Comparison of ENCODE assay signal across 8 mouse cellular contexts in genomic region chr9:65200606-65201005, GRCm38 (mm10). TPM values are rescaled to one million over a fixed set of nuclear protein-coding genes. Genes with fewer than 3 reads are reported as not detected.
DNase-seq lines count a peak whose midpoint lies in the region; ATAC-seq and TF ChIP-seq lines count a peak whose summit lies in the region.

No protein-coding gene starts in this region.

- H3K4me2 ChIP-seq in heart, embryonic 12.5 days, result no peak overlapping the region

- no peaks in the 10 kb centered on the region for H3K36me3 ChIP-seq in heart, embryonic 12.5 days

- H3K4me3 ChIP-seq in layer of hippocampus, adult 2 months, result no peak overlapping the region
- no peak overlapping the region for H3K4me3 ChIP-seq in heart, embryonic 12.5 days
- H3K4me3 ChIP-seq in left cerebral cortex, adult 2 months, result no peak overlapping the region

- H3K27ac ChIP-seq in layer of hippocampus, adult 2 months, result peak overlapping the region; percentile 98; the same call in 1 of the 2 replicates
- peak overlapping the region; percentile 58; the same call in 1 of the 2 replicates for H3K27ac ChIP-seq in heart, embryonic 12.5 days (ENCODE audit: poor library complexity, severe bottlenecking)
- H3K27ac ChIP-seq in left cerebral cortex, adult 2 months, result no peak overlapping the region

- peaks cover 14% of the 10 kb centered on the region for H3K4me1 ChIP-seq in heart, embryonic 12.5 days (replicated peaks)

- no peak for TF ChIP-seq CTCF in layer of hippocampus, adult 2 months (conservative IDR thresholded peaks at IDR 0.05)
- no peak for TF ChIP-seq CTCF in left cerebral cortex, adult 2 months (IDR thresholded peaks at IDR 0.05)

- 60% methylated on average over 1 of the region's 1 CpGs for WGBS in heart, embryonic 12.5 days

- DNase-seq in layer of hippocampus, adult 2 months (ENCODE audit: low spot score in 2 of 2), result no peak
- DNase-seq in layer of hippocampus, adult 9-10 months (ENCODE audit: low spot score), result no peak
- peak; percentile 77 for DNase-seq in adrenal gland, postnatal 14 days
- peak; percentile 70 for DNase-seq in lung, postnatal 36 days
- no peak for DNase-seq in left cerebral cortex, adult 2 months (ENCODE audit: extremely low spot score in 1 of 2, low spot score in 2 of 2)
- no peak for DNase-seq in cerebellum, postnatal 4 days (ENCODE audit: low spot score in 2 of 2)

- no peak overlapping the region for H3K9ac ChIP-seq in heart, embryonic 12.5 days

- intact Hi-C loops in left cerebral cortex, adult 2 months (cut with DNase I), result no loop called here

- no peaks in the 10 kb centered on the region for H3K9me3 ChIP-seq in heart, embryonic 12.5 days (replicated peaks)

- ATAC-seq in heart, embryonic 12.5 days (ENCODE audit: insufficient number of reproducible peaks, low FRiP score), result no peak
- no peak for ATAC-seq in megakaryocyte, adult 5-6 weeks (ENCODE audit: poor library complexity, severe bottlenecking)

- no peaks in the 10 kb centered on the region for H3K27me3 ChIP-seq in heart, embryonic 12.5 days (replicated peaks)

RNA-seq across cellular contexts. Expression of gene Parp16, which starts 5.5 kb away (rescaled TPM):
- 1 to 10 TPM; 5.0 to 5.1 TPM for total RNA-seq in layer of hippocampus, adult 2 months (2021)
- total RNA-seq in adrenal gland, postnatal 14 days (2021), result 15.2 and 17.3 TPM in 2 replicates
- 5.0 and 5.8 TPM in 2 replicates for polyA plus RNA-seq in heart, embryonic 12.5 days (2016; fragmentation: Nextera tagmentation; extraction: Ambion mirVana)
- 1 to 10 TPM; 3.6 to 4.0 TPM for total RNA-seq in left cerebral cortex, adult 2 months (2021)
- 0.80 and 1.3 TPM in 2 replicates for total RNA-seq in megakaryocyte, adult 5-6 weeks (2015)
- total RNA-seq in megakaryocyte, adult 5-6 weeks (2017), result 0.95 and 0.98 TPM in 2 replicates

RNA-seq across cellular contexts. Expression of gene Igdcc3, which starts 59.6 kb away (rescaled TPM):
- total RNA-seq in layer of hippocampus, adult 2 months (2021), result 1 to 10 TPM; 3.5 to 4.9 TPM
- 1.2 and 1.4 TPM in 2 replicates for total RNA-seq in adrenal gland, postnatal 14 days (2021)
- polyA plus RNA-seq in heart, embryonic 12.5 days (2016; fragmentation: Nextera tagmentation; extraction: Ambion mirVana), result 4.8 and 5.5 TPM in 2 replicates
- 1 to 10 TPM; 2.0 to 2.5 TPM for total RNA-seq in left cerebral cortex, adult 2 months (2021)
- not detected in 2 replicates for total RNA-seq in megakaryocyte, adult 5-6 weeks (2015)
- not detected in 2 replicates for total RNA-seq in megakaryocyte, adult 5-6 weeks (2017)

Comparison
In these comparisons a context has a peak if more than half of its experiments do, and no peak if none do; other contexts are left out.
1. DNase-seq: peak in adrenal gland, postnatal 14 days (single experiment) and lung, postnatal 36 days (single experiment); none in layer of hippocampus, adult 2 months (0 of 2), layer of hippocampus, adult 9-10 months (single experiment), left cerebral cortex, adult 2 months (0 of 2) and cerebellum, postnatal 4 days (0 of 2).